Mouse (Mus musculus): ENCODE measurements at regions not wholly inside any gene's neighbourhood (a gene's known extent, or its start where the extent isn't known, plus 50 kb on each side); places are given as distances from the start of the nearest gene placed in this dataset.

GRCm38 (mm10) chr12:92418458-92418857 lies 569.5 kb upstream of the Sel1l start:
- Histone ChIP-seq H3K27me3 (ENCODE audit: control insufficient read depth, insufficient read depth, insufficient read length) (no peaks in the 10 kb centered on the region), H3K36me3 (ENCODE audit: control insufficient read depth, insufficient read depth) (no peaks in the 10 kb centered on the region), H3K79me2 (ENCODE audit: control insufficient read depth, insufficient read depth) (no peaks in the 10 kb centered on the region), H3ac (ENCODE audit: control insufficient read depth, insufficient read length) (no peak overlapping the region), H3K4me3 (no peak overlapping the region), H3K4me2 (ENCODE audit: low read depth) (no peak overlapping the region)
- no peak for TF ChIP-seq E2F4 (IDR thresholded peaks at IDR 0.05; ENCODE audit: insufficient read depth)
- TF ChIP-seq SRF (IDR thresholded peaks at IDR 0.05; ENCODE audit: control insufficient read depth, insufficient read length, low read depth): no peak
- TF ChIP-seq TCF12 (IDR thresholded peaks at IDR 0.05; ENCODE audit: insufficient read depth, poor library complexity, severe bottlenecking): no peak
- TF ChIP-seq MYOG (IDR thresholded peaks at IDR 0.05; ENCODE audit: control insufficient read depth in 1 of 3, insufficient read depth in 1 of 3, insufficient read length in 2 of 3, low read depth in 2 of 3): no peak
- no peak for TF ChIP-seq MAX (IDR thresholded peaks at IDR 0.05; ENCODE audit: low read depth)
- TF ChIP-seq MYOD1 (IDR thresholded peaks at IDR 0.05; ENCODE audit: control insufficient read depth in 1 of 3, insufficient read length in 2 of 3, low read depth in 2 of 3): no peak
- no peak for TF ChIP-seq POLR2AphosphoS2 (IDR thresholded peaks at IDR 0.05; ENCODE audit: insufficient read length, low read depth)
- no peak for TF ChIP-seq CEBPB (IDR thresholded peaks at IDR 0.05; ENCODE audit: insufficient read depth, poor library complexity, severe bottlenecking)
- no peak for TF ChIP-seq USF1 (IDR thresholded peaks at IDR 0.05; ENCODE audit: low read depth)
- TF ChIP-seq TCF3 (IDR thresholded peaks at IDR 0.05; ENCODE audit: insufficient read length, low read depth): no peak
- TF ChIP-seq POLR2A (IDR thresholded peaks at IDR 0.05; ENCODE audit: insufficient read length, low read depth): no peak
- TF ChIP-seq REST (IDR thresholded peaks at IDR 0.05; ENCODE audit: insufficient read depth, insufficient read length): no peak

GRCm38 (mm10) chr12:92405506-92405905 lies 556.5 kb upstream of the Sel1l start:
- H3ac ChIP-seq (ENCODE audit: control insufficient read depth, insufficient read length): no peak overlapping the region
- no peak for TF ChIP-seq TCF3 (IDR thresholded peaks at IDR 0.05; ENCODE audit: insufficient read length, low read depth)
- no peak for TF ChIP-seq REST (IDR thresholded peaks at IDR 0.05; ENCODE audit: insufficient read depth, insufficient read length)
- TF ChIP-seq USF1 (IDR thresholded peaks at IDR 0.05; ENCODE audit: low read depth): no peak
- no peak for TF ChIP-seq POLR2A (IDR thresholded peaks at IDR 0.05; ENCODE audit: insufficient read length, low read depth)
- TF ChIP-seq TCF12 (IDR thresholded peaks at IDR 0.05; ENCODE audit: insufficient read depth, poor library complexity, severe bottlenecking): no peak
- no peak for TF ChIP-seq CEBPB (IDR thresholded peaks at IDR 0.05; ENCODE audit: insufficient read depth, poor library complexity, severe bottlenecking)
- TF ChIP-seq POLR2AphosphoS2 (IDR thresholded peaks at IDR 0.05; ENCODE audit: insufficient read length, low read depth): no peak
- TF ChIP-seq E2F4 (IDR thresholded peaks at IDR 0.05; ENCODE audit: insufficient read depth): no peak
- TF ChIP-seq MYOG (IDR thresholded peaks at IDR 0.05; ENCODE audit: control insufficient read depth in 1 of 3, insufficient read depth in 1 of 3, insufficient read length in 2 of 3, low read depth in 2 of 3): no peak
- TF ChIP-seq MYOD1 (IDR thresholded peaks at IDR 0.05; ENCODE audit: control insufficient read depth in 1 of 3, insufficient read length in 2 of 3, low read depth in 2 of 3): no peak
- TF ChIP-seq SRF (IDR thresholded peaks at IDR 0.05; ENCODE audit: control insufficient read depth, insufficient read length, low read depth): no peak
- no peak for TF ChIP-seq MAX (IDR thresholded peaks at IDR 0.05; ENCODE audit: low read depth)
- H3K36me3 ChIP-seq (ENCODE audit: control insufficient read depth, insufficient read depth): no peaks in the 10 kb centered on the region
- no peak overlapping the region for H3K4me3 ChIP-seq
- no peaks in the 10 kb centered on the region for H3K79me2 ChIP-seq (ENCODE audit: control insufficient read depth, insufficient read depth)
- no peaks in the 10 kb centered on the region for H3K27me3 ChIP-seq (ENCODE audit: control insufficient read depth, insufficient read depth, insufficient read length)
- H3K4me2 ChIP-seq (ENCODE audit: low read depth): no peak overlapping the region

- H3K79me2 ChIP-seq (ENCODE audit: control insufficient read depth, insufficient read depth): no peaks in the 10 kb centered on the region
- H3K27me3 ChIP-seq (ENCODE audit: control insufficient read depth, insufficient read depth, insufficient read length): no peaks in the 10 kb centered on the region
- H3K4me3 ChIP-seq: no peak overlapping the region
- H3K36me3 ChIP-seq (ENCODE audit: control insufficient read depth, insufficient read depth): no peaks in the 10 kb centered on the region
- no peak overlapping the region for H3ac ChIP-seq (ENCODE audit: control insufficient read depth, insufficient read length)
- TF ChIP-seq MAX (IDR thresholded peaks at IDR 0.05; ENCODE audit: low read depth): no peak
- H3K4me2 ChIP-seq (ENCODE audit: low read depth): no peak overlapping the region
Observed at GRCm38 (mm10) chr12:92400987-92401386, 552.0 kb upstream of the Sel1l start.

- Histone ChIP-seq H3K4me3 (no peak overlapping the region), H3ac (ENCODE audit: control insufficient read depth, insufficient read length) (no peak overlapping the region), H3K27me3 (ENCODE audit: control insufficient read depth, insufficient read depth, insufficient read length) (no peaks in the 10 kb centered on the region), H3K4me2 (ENCODE audit: low read depth) (no peak overlapping the region), H3K79me2 (ENCODE audit: control insufficient read depth, insufficient read depth) (no peaks in the 10 kb centered on the region), H3K36me3 (ENCODE audit: control insufficient read depth, insufficient read depth) (no peaks in the 10 kb centered on the region)
- no peak for TF ChIP-seq E2F4 (IDR thresholded peaks at IDR 0.05; ENCODE audit: insufficient read depth)
- TF ChIP-seq TCF3 (IDR thresholded peaks at IDR 0.05; ENCODE audit: insufficient read length, low read depth): no peak
- no peak for TF ChIP-seq SRF (IDR thresholded peaks at IDR 0.05; ENCODE audit: control insufficient read depth, insufficient read length, low read depth)
Observed at GRCm38 (mm10) chr12:92386195-92386594, 537.2 kb upstream of the Sel1l start.

GRCm38 (mm10) chr12:92384266-92384937 lies 535.4 kb upstream of the Sel1l start:
- TF ChIP-seq MYOG (IDR thresholded peaks at IDR 0.05; ENCODE audit: control insufficient read depth in 1 of 3, insufficient read depth in 1 of 3, insufficient read length in 2 of 3, low read depth in 2 of 3) (no peak), POLR2A (IDR thresholded peaks at IDR 0.05; ENCODE audit: insufficient read length, low read depth) (no peak), MYOD1 (IDR thresholded peaks at IDR 0.05; ENCODE audit: control insufficient read depth in 1 of 3, insufficient read length in 2 of 3, low read depth in 2 of 3) (no peak), SRF (IDR thresholded peaks at IDR 0.05; ENCODE audit: control insufficient read depth, insufficient read length, low read depth) (no peak), MAX (IDR thresholded peaks at IDR 0.05; ENCODE audit: low read depth) (no peak), E2F4 (IDR thresholded peaks at IDR 0.05; ENCODE audit: insufficient read depth) (no peak), USF1 (IDR thresholded peaks at IDR 0.05; ENCODE audit: low read depth) (no peak), TCF3 (IDR thresholded peaks at IDR 0.05; ENCODE audit: insufficient read length, low read depth) (no peak), TCF12 (IDR thresholded peaks at IDR 0.05; ENCODE audit: insufficient read depth, poor library complexity, severe bottlenecking) (no peak), CEBPB (IDR thresholded peaks at IDR 0.05; ENCODE audit: insufficient read depth, poor library complexity, severe bottlenecking) (no peak)
- no peak overlapping the region for H3K4me2 ChIP-seq (ENCODE audit: low read depth)
- no peaks in the 10 kb centered on the region for H3K36me3 ChIP-seq (ENCODE audit: control insufficient read depth, insufficient read depth)
- H3ac ChIP-seq (ENCODE audit: control insufficient read depth, insufficient read length): no peak overlapping the region
- no peaks in the 10 kb centered on the region for H3K27me3 ChIP-seq (ENCODE audit: control insufficient read depth, insufficient read depth, insufficient read length)
- H3K79me2 ChIP-seq (ENCODE audit: control insufficient read depth, insufficient read depth): no peaks in the 10 kb centered on the region
- no peak overlapping the region for H3K4me3 ChIP-seq
